Mouse (Mus musculus) heart, postnatal 0 days (tissue): ENCODE measurements at regions not wholly inside any gene's neighbourhood (a gene's known extent, or its start where the extent isn't known, plus 50 kb on each side); places are given as distances from the start of the nearest gene placed in this dataset.

Experiments used
- ATAC-seq: fragments of 200-750 bp; cut with Nextera tagmentation; 2 replicates; pipeline ENCODE4 v1.8.0; 2017; ENCODE audit warnings: low read depth, moderate number of reproducible peaks, moderate library complexity; ENCODE audit not compliant: insufficient read depth
- DNase-seq: peaks from one replicate; pipeline ENCODE4 v3.0.0-alpha.2; 2016; ENCODE audit warnings: low spot score
- H3K27ac ChIP-seq: fragments of 300-500 bp; sonication (generic); 2 replicates; pipeline ENCODE4 v1.5.1; 2014; ENCODE audit warnings: low read depth, mild to moderate bottlenecking
- H3K27me3 ChIP-seq: fragments of 300-500 bp; sonication (generic); 2 replicates; pipeline ENCODE4 v1.6.1; 2014; ENCODE audit warnings: low read length, mixed read lengths; ENCODE audit not compliant: control insufficient read depth, insufficient read depth
- H3K36me3 ChIP-seq: fragments of 300-500 bp; sonication (generic); replicated peaks from 2 replicates; pipeline ENCODE4 v1.6.1; 2014; ENCODE audit warnings: low read length, mixed read lengths; ENCODE audit not compliant: control insufficient read depth, insufficient read depth
- H3K4me1 ChIP-seq: fragments of 300-500 bp; sonication (generic); 2 replicates; pipeline ENCODE4 v1.6.1; 2014; ENCODE audit warnings: antibody characterized with exemption; ENCODE audit not compliant: control insufficient read depth, insufficient read depth
- H3K4me2 ChIP-seq: fragments of 300-500 bp; sonication (generic); 2 replicates; pipeline ENCODE4 v1.6.1; 2014; ENCODE audit warnings: low read depth, mild to moderate bottlenecking, low read length, moderate library complexity
- H3K4me3 ChIP-seq: fragments of 300-500 bp; sonication (generic); 2 replicates; pipeline ENCODE4 v1.5.1; 2014; ENCODE audit warnings: low read depth, low read length
- H3K9ac ChIP-seq: fragments of 300-500 bp; sonication (generic); replicated peaks from 2 replicates; pipeline ENCODE4 v1.6.1; 2014; ENCODE audit warnings: low read depth, low read length, mixed read lengths
- H3K9me3 ChIP-seq: fragments of 300-500 bp; sonication (generic); replicated peaks from 2 replicates; pipeline ENCODE4 v1.6.1; 2016; ENCODE audit warnings: low read length; ENCODE audit not compliant: control insufficient read depth
- CTCF ChIP-seq: IDR thresholded peaks from 2 replicates; pipeline ENCODE4 v1.5.1; 2016; ENCODE audit warnings: antibody characterized with exemption, control low read depth, low read depth
- EP300 ChIP-seq: IDR thresholded peaks from 2 replicates; pipeline ENCODE4 v1.6.1; 2016; ENCODE audit warnings: antibody characterized with exemption, low read depth
- WGBS: fragments of 180-500 bp; shearing (Covaris S2); extraction: QIAGEN DNeasy Blood & Tissue Kit; methylation state at CpG from one replicate; pipeline ENCODE4 v1.1.7; 2014; 5-methylcytosine and 5-hydroxymethylcytosine counted together

GRCm38 (mm10) chr11:17417656-17418289, 160.4 kb downstream of the C1d start:
- Histone ChIP-seq H3K27me3 (no peaks in the 10 kb centered on the region), H3K4me3 (no peak overlapping the region), H3K4me2 (no peak overlapping the region), H3K9me3 (peaks cover 8% of the 10 kb centered on the region; the same call in 1 of the 2 replicates), H3K27ac (no peak overlapping the region), H3K4me1 (no peaks in the 10 kb centered on the region), H3K36me3 (no peaks in the 10 kb centered on the region), H3K9ac (no peak overlapping the region)
- WGBS: 59% methylated on average over 4 of the region's 4 CpGs
- ATAC-seq (no peak), DNase-seq (no peak)
- TF ChIP-seq CTCF (no peak), EP300 (no peak)

GRCm38 (mm10) chr11:17442133-17442532, 184.8 kb downstream of the C1d start:
- Histone ChIP-seq H3K4me1 (no peaks in the 10 kb centered on the region), H3K4me2 (no peak overlapping the region), H3K9ac (no peak overlapping the region), H3K9me3 (no peaks in the 10 kb centered on the region), H3K27ac (no peak overlapping the region), H3K27me3 (no peaks in the 10 kb centered on the region), H3K36me3 (no peaks in the 10 kb centered on the region), H3K4me3 (no peak overlapping the region)
- TF ChIP-seq CTCF (no peak), EP300 (no peak)
- no peak for ATAC-seq
- DNase-seq: no peak
- WGBS: 48% methylated on average over 4 of the region's 4 CpGs

- Histone ChIP-seq H3K9me3 (no peaks in the 10 kb centered on the region), H3K27me3 (no peaks in the 10 kb centered on the region), H3K4me2 (no peak overlapping the region), H3K9ac (no peak overlapping the region), H3K4me1 (no peaks in the 10 kb centered on the region), H3K27ac (no peak overlapping the region), H3K36me3 (no peaks in the 10 kb centered on the region), H3K4me3 (no peak overlapping the region)
- no peak for DNase-seq
- no peak for ATAC-seq
- 84% methylated on average over 7 of the region's 7 CpGs for WGBS
- TF ChIP-seq CTCF (no peak), EP300 (no peak)
Measured at GRCm38 (mm10) chr11:17449289-17449688, 191.9 kb downstream of the C1d start.

- no peak for TF ChIP-seq EP300
- no peak for TF ChIP-seq CTCF
- Histone ChIP-seq H3K9ac (no peak overlapping the region), H3K4me3 (no peak overlapping the region), H3K4me2 (no peak overlapping the region), H3K36me3 (no peaks in the 10 kb centered on the region), H3K27ac (no peak overlapping the region), H3K27me3 (no peaks in the 10 kb centered on the region), H3K4me1 (no peaks in the 10 kb centered on the region), H3K9me3 (no peaks in the 10 kb centered on the region)
- ATAC-seq (no peak), DNase-seq (no peak)
- WGBS: 85% methylated on average over 7 of the region's 7 CpGs
Measured at GRCm38 (mm10) chr11:17450360-17451045, 193.1 kb downstream of the C1d start.

- no peak overlapping the region for H3K4me2 ChIP-seq
- no peaks in the 10 kb centered on the region for H3K9me3 ChIP-seq
- no peak for ATAC-seq
Measured at GRCm38 (mm10) chr11:17451451-17451850, 194.1 kb downstream of the C1d start.

GRCm38 (mm10) chr11:17453530-17453929, 196.2 kb downstream of the C1d start:
- 70% methylated on average over 9 of the region's 9 CpGs for WGBS
- Histone ChIP-seq H3K27me3 (no peaks in the 10 kb centered on the region), H3K36me3 (no peaks in the 10 kb centered on the region), H3K4me3 (no peak overlapping the region), H3K4me2 (no peak overlapping the region), H3K27ac (no peak overlapping the region), H3K9ac (no peak overlapping the region), H3K4me1 (no peaks in the 10 kb centered on the region), H3K9me3 (no peaks in the 10 kb centered on the region)
- DNase-seq (no peak), ATAC-seq (no peak)
- TF ChIP-seq EP300: no peak
- TF ChIP-seq CTCF: no peak

More at GRCm38 (mm10) chr11:17451451-17451850, 194.1 kb downstream of the C1d start:
- Histone ChIP-seq H3K4me1 (no peaks in the 10 kb centered on the region), H3K4me3 (no peak overlapping the region), H3K9ac (no peak overlapping the region), H3K27me3 (no peaks in the 10 kb centered on the region), H3K27ac (no peak overlapping the region), H3K36me3 (no peaks in the 10 kb centered on the region)
- DNase-seq: no peak
- WGBS: 79% methylated on average over 2 of the region's 2 CpGs
- TF ChIP-seq EP300 (no peak), CTCF (no peak)
